Mouse (Mus musculus) olfactory bulb, adult 2 months (tissue): ENCODE measurements around the gene St8sia2. TPM values are rescaled to one million over a fixed set of nuclear protein-coding genes. Genes with fewer than 3 reads are reported as not detected.

Experiments
- H3K27ac ChIP-seq: fragments of 200-500 bp; 2 replicates; pipeline ENCODE4 v1.5.1; 2012; ENCODE audit warnings: low read depth, low read length; ENCODE audit not compliant: insufficient read depth
- H3K4me1 ChIP-seq: fragments of 200-500 bp; 2 replicates; pipeline ENCODE4 v1.6.1; 2012; ENCODE audit warnings: low read length; ENCODE audit not compliant: control insufficient read depth, insufficient read depth
- H3K4me3 ChIP-seq: fragments of 200-500 bp; 2 replicates; pipeline ENCODE4 v1.5.1; 2012; ENCODE audit warnings: mild to moderate bottlenecking, low read depth, low read length, moderate library complexity; ENCODE audit not compliant: insufficient read depth
- CTCF ChIP-seq: fragments of 200-500 bp; IDR thresholded peaks from 2 replicates; pipeline ENCODE4 v1.5.1; 2012; ENCODE audit warnings: low read depth, mild to moderate bottlenecking, low read length, moderate library complexity; ENCODE audit not compliant: insufficient read depth
- POLR2A ChIP-seq: fragments of 200-500 bp; IDR thresholded peaks from 2 replicates; pipeline ENCODE4 v1.6.1; 2012; ENCODE audit warnings: mild to moderate bottlenecking, low read depth, low read length, moderate library complexity; ENCODE audit not compliant: insufficient read depth
- WGBS: fragments of 180-500 bp; shearing (Covaris S2); methylation state at CpG from one replicate; pipeline ENCODE4 v1.1.7; 2018; 5-methylcytosine and 5-hydroxymethylcytosine counted together
- polyA plus RNA-seq: library from polyadenylated mRNA; stranded (reverse); fragments of >200 nt; gene quantifications from 2 replicates; pipeline ENCODE4 v1.2.4, GENCODE M21; 2012; ENCODE audit warnings: low replicate concordance; ENCODE audit not compliant: missing spikeins, insufficient read depth, insufficient read length

The St8sia2 gene
- polyA plus RNA-seq, 1 experiment = not detected

- Histone ChIP-seq H3K4me1 (no peaks in the 10 kb centered on the region), H3K4me3 (no peak overlapping the region), H3K27ac (no peak overlapping the region)
- TF ChIP-seq POLR2A = no peak
- no peak for TF ChIP-seq CTCF
- 54% methylated on average over 7 of the region's 7 CpGs for WGBS
These were observed 75.3 kb downstream of the St8sia2 start for GRCm38 (mm10) chr7:73938046-73938810.

GRCm38 (mm10) chr7:73936119-73936518 is 77.4 kb downstream of the St8sia2 start:
- TF ChIP-seq POLR2A (no peak), CTCF (no peak)
- H3K27ac ChIP-seq = no peak overlapping the region
- H3K4me3 ChIP-seq = no peak overlapping the region
- WGBS = 70% methylated on average over 3 of the region's 3 CpGs
- H3K4me1 ChIP-seq = no peaks in the 10 kb centered on the region

- WGBS = 36% methylated on average over 2 of the region's 2 CpGs
- Histone ChIP-seq H3K27ac (no peak overlapping the region), H3K4me1 (no peaks in the 10 kb centered on the region), H3K4me3 (no peak overlapping the region)
- TF ChIP-seq POLR2A = no peak
- no peak for TF ChIP-seq CTCF
These were observed 77.8 kb downstream of the St8sia2 start for GRCm38 (mm10) chr7:73935703-73936102.

GRCm38 (mm10) chr7:73933036-73933435 is 80.5 kb downstream of the St8sia2 start:
- 85% methylated on average over 3 of the region's 3 CpGs for WGBS
- Histone ChIP-seq H3K4me3 (no peak overlapping the region), H3K4me1 (no peaks in the 10 kb centered on the region), H3K27ac (no peak overlapping the region)
- no peak for TF ChIP-seq POLR2A
- TF ChIP-seq CTCF = no peak

GRCm38 (mm10) chr7:73920921-73921485 is 92.5 kb downstream of the St8sia2 start:
- 86% methylated on average over 16 of the region's 16 CpGs for WGBS
- Histone ChIP-seq H3K4me1 (no peaks in the 10 kb centered on the region), H3K27ac (no peak overlapping the region), H3K4me3 (no peak overlapping the region)
- TF ChIP-seq POLR2A (no peak), CTCF (no peak)

GRCm38 (mm10) chr7:73917633-73918311 is 95.7 kb downstream of the St8sia2 start:
- Histone ChIP-seq H3K4me1 (no peaks in the 10 kb centered on the region), H3K27ac (no peak overlapping the region), H3K4me3 (no peak overlapping the region)
- WGBS = 27% methylated on average over 9 of the region's 9 CpGs
- TF ChIP-seq POLR2A (no peak), CTCF (no peak)

GRCm38 (mm10) chr7:73911899-73912298 is 101.6 kb downstream of the St8sia2 start:
- Histone ChIP-seq H3K4me1 (no peaks in the 10 kb centered on the region), H3K4me3 (no peak overlapping the region), H3K27ac (no peak overlapping the region)
- 51% methylated on average over 4 of the region's 4 CpGs for WGBS
- no peak for TF ChIP-seq POLR2A
- TF ChIP-seq CTCF = no peak

- no peaks in the 10 kb centered on the region for H3K4me1 ChIP-seq
- TF ChIP-seq CTCF (no peak), POLR2A (no peak)
- no peak overlapping the region for H3K4me3 ChIP-seq
- no peak overlapping the region for H3K27ac ChIP-seq
- WGBS = 95% methylated on average over 4 of the region's 4 CpGs
These were observed 102.6 kb downstream of the St8sia2 start for GRCm38 (mm10) chr7:73910843-73911242.

GRCm38 (mm10) chr7:73909432-73910205 is 103.9 kb downstream of the St8sia2 start:
- Histone ChIP-seq H3K27ac (no peak overlapping the region), H3K4me1 (no peaks in the 10 kb centered on the region), H3K4me3 (no peak overlapping the region)
- WGBS = 86% methylated on average over 5 of the region's 5 CpGs
- no peak for TF ChIP-seq CTCF
- TF ChIP-seq POLR2A = no peak
